Mouse (Mus musculus) frontal cortex, adult 2 months (tissue): ENCODE results near the gene Tnfrsf13b. TPM values are rescaled to one million over a fixed set of nuclear protein-coding genes. Genes with fewer than 3 reads are reported as not detected.

ENCODE experiments used
- DNase-seq, 2 experiments: peaks; one replicate each; pipeline ENCODE4 v3.0.0; 2022; ENCODE audit warnings: low spot score in 1 of 2; ENCODE audit errors: extremely low spot score in 1 of 2
- polyA plus RNA-seq: library from polyadenylated mRNA; depleted of rRNA; stranded (reverse); fragments of >200 nt; gene quantifications from 2 replicates; pipeline ENCODE4 v1.2.3, GENCODE M21; 2012; rRNA removed

Gene Tnfrsf13b
- polyA plus RNA-seq = 2.6 and 3.6 TPM in 2 replicates

- no peak for DNase-seq
Observed at GRCm38 (mm10) chr11:61126606-61127355, at the start of gene Tnfrsf13b. Gene Tnfrsf13b, plus strand, starts transcription at chr11:61126755.

DNA sequence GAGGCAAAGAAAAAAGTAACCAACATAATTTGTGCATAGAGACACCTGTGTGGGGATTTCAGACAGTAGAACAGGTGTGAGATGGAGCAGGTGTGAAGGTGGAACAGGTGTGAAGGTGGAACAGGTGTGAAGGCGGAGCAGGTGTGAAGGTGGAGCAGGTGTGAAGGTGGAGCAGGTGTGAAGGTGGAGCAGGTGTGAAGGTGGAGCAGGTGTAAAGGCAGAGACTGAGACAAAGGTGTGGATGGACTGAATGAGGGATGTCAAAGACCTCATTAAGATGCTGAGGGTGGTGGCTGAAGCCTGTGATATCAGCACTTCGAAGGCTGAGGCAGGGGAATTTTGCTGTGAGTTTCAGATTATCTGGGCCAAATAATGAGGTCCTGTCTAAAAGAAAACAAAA, 44.9 kb upstream of the Tnfrsf13b start:
- no peak for DNase-seq

- no peak for DNase-seq
Observed at GRCm38 (mm10) chr11:61090195-61090594, 36.4 kb upstream of the Tnfrsf13b start.

GRCm38 (mm10) chr11:61091192-61091591, 35.4 kb upstream of the Tnfrsf13b start:
- no peak for DNase-seq

- peak; percentile 28 to 91 for DNase-seq
Observed at GRCm38 (mm10) chr11:61091642-61092262, 34.8 kb upstream of the Tnfrsf13b start.

- no peak for DNase-seq
Observed at GRCm38 (mm10) chr11:61098046-61098445, 28.5 kb upstream of the Tnfrsf13b start.

- DNase-seq = no peak
Observed at GRCm38 (mm10) chr11:61102397-61103339, 23.9 kb upstream of the Tnfrsf13b start.

- DNase-seq = peak; percentile 53 to 95
Observed at GRCm38 (mm10) chr11:61104241-61104901, 22.2 kb upstream of the Tnfrsf13b start.

- DNase-seq = no peak
Observed at GRCm38 (mm10) chr11:61108911-61109361, 17.6 kb upstream of the Tnfrsf13b start.

DNA sequence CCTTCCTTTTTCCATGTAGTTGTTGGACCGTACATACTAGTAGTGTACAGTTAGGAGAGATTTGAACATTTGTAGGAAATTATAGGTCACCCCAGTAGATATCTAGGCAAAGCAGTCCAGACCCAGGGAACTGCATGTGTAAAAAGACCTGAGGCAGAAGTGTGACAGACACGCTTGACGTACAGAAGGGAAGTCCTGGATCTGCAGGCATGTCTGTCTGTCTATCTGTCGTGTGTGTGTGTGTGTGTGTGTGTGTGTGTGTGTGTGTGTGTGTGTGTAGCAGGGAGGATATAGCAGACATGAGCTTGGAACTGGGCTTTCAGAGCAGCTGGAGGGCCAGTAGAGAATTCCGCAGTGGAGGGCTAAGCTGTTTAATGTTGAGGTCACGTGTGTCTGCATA, 16.8 kb upstream of the Tnfrsf13b start:
- DNase-seq = no peak

GRCm38 (mm10) chr11:61110113-61110512, 16.4 kb upstream of the Tnfrsf13b start:
- DNase-seq = no peak

GRCm38 (mm10) chr11:61110928-61111327, 15.6 kb upstream of the Tnfrsf13b start:
- no peak for DNase-seq

- no peak for DNase-seq
Observed at GRCm38 (mm10) chr11:61111472-61111871, 15.1 kb upstream of the Tnfrsf13b start.

DNA sequence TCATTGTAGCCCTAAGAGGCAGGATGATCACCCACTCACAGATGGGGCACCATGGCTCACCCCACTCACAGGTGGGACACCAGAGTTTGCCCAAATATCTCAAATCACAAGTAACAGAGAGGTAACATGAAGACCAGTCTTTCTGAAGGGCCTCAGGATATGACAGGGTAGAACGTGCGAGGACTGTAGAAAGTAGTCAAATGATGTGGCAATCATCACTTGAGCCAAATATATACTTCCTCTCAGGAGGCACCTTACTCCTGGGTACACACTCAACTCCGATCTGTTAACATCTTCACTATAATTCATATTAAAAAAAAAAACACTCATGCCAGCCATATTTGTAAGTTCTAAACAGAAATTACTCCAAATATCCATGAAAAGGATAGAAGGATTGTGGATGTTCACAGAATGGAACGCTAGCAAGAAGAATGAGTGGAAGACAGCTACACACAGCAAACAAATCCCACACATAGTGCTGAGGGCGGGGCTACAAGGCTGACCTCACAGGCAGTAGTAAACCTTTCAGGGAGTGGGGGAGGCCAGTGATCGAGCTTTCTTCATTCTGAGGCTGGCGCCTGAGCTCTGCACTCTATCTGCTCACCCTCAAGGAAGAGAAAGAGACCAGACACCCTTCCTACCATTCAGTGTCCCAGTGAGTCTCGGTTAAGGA, 14.1 kb upstream of the Tnfrsf13b start:
- no peak for DNase-seq

- no peak for DNase-seq
Observed at GRCm38 (mm10) chr11:61116226-61116625, 10.3 kb upstream of the Tnfrsf13b start.

GRCm38 (mm10) chr11:61119996-61120583, 6.5 kb upstream of the Tnfrsf13b start:
- no peak for DNase-seq

- DNase-seq = no peak
Observed at GRCm38 (mm10) chr11:61122283-61122768, 4.2 kb upstream of the Tnfrsf13b start.

DNA sequence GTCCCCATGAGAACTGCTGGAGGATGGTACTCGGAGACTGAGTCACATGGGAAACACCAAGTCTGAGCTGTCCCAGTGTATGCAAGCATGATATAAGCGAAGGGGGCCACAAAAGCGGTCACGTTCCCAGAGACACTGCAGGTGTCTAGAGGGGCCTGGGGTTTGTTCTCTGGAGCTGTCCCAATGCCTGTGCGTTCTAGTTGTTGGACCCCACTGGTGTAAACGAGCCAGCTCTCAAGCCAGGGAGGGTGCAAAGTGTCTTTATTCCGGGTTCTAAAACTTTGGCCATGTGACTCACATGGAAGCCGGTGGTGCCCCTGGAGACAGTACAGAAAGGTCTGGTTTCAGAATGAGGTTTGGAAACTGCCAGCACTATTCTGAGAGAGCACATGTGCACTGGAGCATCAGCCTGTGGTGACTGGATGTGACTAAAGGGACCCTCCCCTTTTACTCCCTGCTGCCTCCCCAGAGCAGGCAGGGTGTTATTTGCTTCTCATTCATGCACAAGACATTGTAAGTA, 3.7 kb upstream of the Tnfrsf13b start:
- DNase-seq = no peak

DNA sequence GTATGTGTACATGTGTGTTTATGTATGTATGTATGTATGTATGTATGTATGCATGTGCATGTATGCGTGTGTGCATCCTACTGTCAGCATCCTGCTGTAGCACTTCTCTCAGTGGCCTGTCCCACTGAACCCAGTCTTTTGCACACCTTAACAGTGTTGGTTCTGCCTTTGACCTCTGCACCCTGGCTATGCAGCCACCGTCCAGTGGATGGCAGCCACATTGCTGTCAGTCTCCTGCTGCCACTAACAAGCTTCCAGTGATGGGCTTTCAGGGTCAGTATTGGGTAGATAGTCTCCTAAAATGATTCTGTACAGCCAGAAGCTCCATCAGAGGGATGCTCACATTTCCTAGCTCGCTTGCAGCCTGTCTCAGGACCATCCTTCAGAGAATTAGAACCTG, 2.7 kb upstream of the Tnfrsf13b start:
- DNase-seq = no peak
